Mouse (Mus musculus) kidney, postnatal 14 days (tissue): ENCODE results near the gene Chchd5.

Experiments used
- DNase-seq: peaks from one replicate; pipeline ENCODE4 v3.0.0; 2022; ENCODE audit warnings: mixed read lengths

The Chchd5 gene

GRCm38 (mm10) chr2:129164815-129165214, 35.3 kb downstream of the Chchd5 start:
- DNase-seq, result no peak

- DNase-seq, result peak; percentile 17
Measured at GRCm38 (mm10) chr2:129166466-129167463, 37.3 kb downstream of the Chchd5 start.

GRCm38 (mm10) chr2:129173386-129173785, 43.9 kb downstream of the Chchd5 start:
- no peak for DNase-seq

- peak; percentile 71 for DNase-seq
Measured at GRCm38 (mm10) chr2:129174474-129174873, 45.0 kb downstream of the Chchd5 start.

GRCm38 (mm10) chr2:129175636-129176035, 46.1 kb downstream of the Chchd5 start:
- peak; percentile 36 for DNase-seq

- no peak for DNase-seq
Measured at GRCm38 (mm10) chr2:129176676-129177420, 47.3 kb downstream of the Chchd5 start.

- no peak for DNase-seq
Measured at GRCm38 (mm10) chr2:129177661-129178060, 48.2 kb downstream of the Chchd5 start.

- no peak for DNase-seq
Measured at GRCm38 (mm10) chr2:129178182-129178908, 48.8 kb downstream of the Chchd5 start.

- no peak for DNase-seq
Measured at GRCm38 (mm10) chr2:129179946-129180853, 50.7 kb downstream of the Chchd5 start.

GRCm38 (mm10) chr2:129181509-129181908, 52.0 kb downstream of the Chchd5 start:
- no peak for DNase-seq

- no peak for DNase-seq
Measured at GRCm38 (mm10) chr2:129182412-129182811, 52.9 kb downstream of the Chchd5 start.

- DNase-seq, result no peak
Measured at GRCm38 (mm10) chr2:129183561-129184031, 54.1 kb downstream of the Chchd5 start.
